Mouse (Mus musculus) subcutaneous adipose tissue, adult 2 months (tissue): Measurements from ENCODE around the gene Naa35. TPM values are rescaled to one million over a fixed set of nuclear protein-coding genes. Genes with fewer than 3 reads are reported as not detected.

Experiments used
- polyA plus RNA-seq: library from polyadenylated mRNA; depleted of rRNA; stranded (reverse); fragments of >200 nt; gene quantifications from 2 replicates; pipeline ENCODE4 v1.2.3, GENCODE M21; 2012; ENCODE audit warnings: low replicate concordance; rRNA removed

Naa35 gene
- polyA plus RNA-seq = 30.7 and 41.2 TPM in 2 replicates

GRCm38 (mm10) chr13:59584947-59585647, at the start of gene Naa35, which contains the start of gene Agtpbp1:
Gene Naa35, plus strand, starts transcription at chr13:59585259.
Gene Agtpbp1, minus strand, starts transcription at chr13:59585227.

GRCm38 (mm10) chr13:59675151-59676011, 90.3 kb downstream of the Naa35 start, which contains the start of gene Golm1:
Gene Golm1, minus strand, starts transcription at chr13:59675811.

Other genes starting within 250 kb of the Naa35 start
- 12.0 and 12.8 TPM in 2 replicates for gene Agtpbp1, start within 50 bp of the Naa35 start, polyA plus RNA-seq
- gene Golm1, start 90.6 kb downstream of the Naa35 start, polyA plus RNA-seq = 7.3 and 14.4 TPM in 2 replicates
- not detected in 2 replicates for gene 4921517D22Rik, start 108.8 kb downstream of the Naa35 start, polyA plus RNA-seq
- gene Spata31d1a, start 125.1 kb downstream of the Naa35 start, polyA plus RNA-seq = not detected in 2 replicates
- not detected in 2 replicates for gene Spata31d1b, start 127.0 kb downstream of the Naa35 start, polyA plus RNA-seq
- not detected in 2 replicates for gene Spata31d1d, start 146.5 kb downstream of the Naa35 start, polyA plus RNA-seq
- not detected in 2 replicates for gene 1700014D04Rik, start 161.5 kb downstream of the Naa35 start, polyA plus RNA-seq
- gene Isca1, start 184.6 kb downstream of the Naa35 start, polyA plus RNA-seq = 142 and 167 TPM in 2 replicates
- gene Gm49354, start 197.0 kb downstream of the Naa35 start, polyA plus RNA-seq = not detected in 2 replicates
- gene Tut7, start 237.9 kb downstream of the Naa35 start, polyA plus RNA-seq = 20.1 and 28.4 TPM in 2 replicates